Mouse (Mus musculus) neutrophil, adult 5-6 weeks (primary cell): ENCODE data around the gene Tspan14. TPM values are rescaled to one million over a fixed set of nuclear protein-coding genes. Genes with fewer than 3 reads are reported as not detected.
A peak's percentile ranks its signal among the peaks of the same experiment; 100 is the strongest.

ENCODE experiments used
- ATAC-seq: fragments of 151-379, 151-347 bp; 2 replicates; pipeline ENCODE4 v1.8.0; 2017; ENCODE audit warnings: mild to moderate bottlenecking, moderate TSS enrichment; ENCODE audit not compliant: insufficient number of reproducible peaks, poor library complexity, low FRiP score, severe bottlenecking; ENCODE audit errors: extremely low read depth
- total RNA-seq: library from RNA; stranded (forward); fragments of 200-1000 nt; gene quantifications from 2 replicates; pipeline ENCODE4 v1.2.3, GENCODE M21; 2017

Tspan14 gene
- total RNA-seq, 1 experiment from 2014 or later = 60.5 TPM

GRCm38 (mm10) chr14:40956252-40957146 is 10.1 kb downstream of the Tspan14 start:
- ATAC-seq = peak; percentile 54

- ATAC-seq = no peak
These were observed 10.9 kb downstream of the Tspan14 start for GRCm38 (mm10) chr14:40955596-40956251.

- no peak for ATAC-seq
These were observed 11.5 kb downstream of the Tspan14 start for GRCm38 (mm10) chr14:40955146-40955545.

GRCm38 (mm10) chr14:40953381-40953780 is 13.2 kb downstream of the Tspan14 start:
- no peak for ATAC-seq

- no peak for ATAC-seq
These were observed 13.9 kb downstream of the Tspan14 start for GRCm38 (mm10) chr14:40952715-40953114.

- ATAC-seq = no peak
These were observed 14.3 kb downstream of the Tspan14 start for GRCm38 (mm10) chr14:40952301-40952700.

- peak; percentile 42; the same call in 1 of the 2 replicates for ATAC-seq
These were observed 16.6 kb downstream of the Tspan14 start for GRCm38 (mm10) chr14:40949730-40950614.

GRCm38 (mm10) chr14:40949047-40949446 is 17.6 kb downstream of the Tspan14 start:
- no peak for ATAC-seq

- ATAC-seq = no peak
These were observed 18.1 kb downstream of the Tspan14 start for GRCm38 (mm10) chr14:40948522-40948921.

- peak; percentile 69 for ATAC-seq
These were observed 18.9 kb downstream of the Tspan14 start for GRCm38 (mm10) chr14:40947431-40948394.

GRCm38 (mm10) chr14:40943802-40944201 is 22.8 kb downstream of the Tspan14 start:
- no peak for ATAC-seq

- no peak for ATAC-seq
These were observed 24.2 kb downstream of the Tspan14 start for GRCm38 (mm10) chr14:40942429-40942828.

GRCm38 (mm10) chr14:40938380-40938987 is 28.1 kb downstream of the Tspan14 start:
- no peak for ATAC-seq

- ATAC-seq = peak; percentile 63
These were observed 29.6 kb downstream of the Tspan14 start for GRCm38 (mm10) chr14:40937052-40937451.

- ATAC-seq = no peak
These were observed 31.1 kb downstream of the Tspan14 start for GRCm38 (mm10) chr14:40935481-40935880.

- ATAC-seq = no peak
These were observed 31.6 kb downstream of the Tspan14 start for GRCm38 (mm10) chr14:40935054-40935453.

GRCm38 (mm10) chr14:40933328-40933727 is 33.3 kb downstream of the Tspan14 start:
- peak; percentile 55; the same call in 1 of the 2 replicates for ATAC-seq

GRCm38 (mm10) chr14:40932225-40932624 is 34.4 kb downstream of the Tspan14 start:
- no peak for ATAC-seq
